Mouse (Mus musculus): ENCODE measurements at regions not wholly inside any gene's neighbourhood (a gene's known extent, or its start where the extent isn't known, plus 50 kb on each side); places are given as distances from the start of the nearest gene placed in this dataset.
A peak's percentile ranks its signal among the peaks of the same experiment; 100 is the strongest.

DNA sequence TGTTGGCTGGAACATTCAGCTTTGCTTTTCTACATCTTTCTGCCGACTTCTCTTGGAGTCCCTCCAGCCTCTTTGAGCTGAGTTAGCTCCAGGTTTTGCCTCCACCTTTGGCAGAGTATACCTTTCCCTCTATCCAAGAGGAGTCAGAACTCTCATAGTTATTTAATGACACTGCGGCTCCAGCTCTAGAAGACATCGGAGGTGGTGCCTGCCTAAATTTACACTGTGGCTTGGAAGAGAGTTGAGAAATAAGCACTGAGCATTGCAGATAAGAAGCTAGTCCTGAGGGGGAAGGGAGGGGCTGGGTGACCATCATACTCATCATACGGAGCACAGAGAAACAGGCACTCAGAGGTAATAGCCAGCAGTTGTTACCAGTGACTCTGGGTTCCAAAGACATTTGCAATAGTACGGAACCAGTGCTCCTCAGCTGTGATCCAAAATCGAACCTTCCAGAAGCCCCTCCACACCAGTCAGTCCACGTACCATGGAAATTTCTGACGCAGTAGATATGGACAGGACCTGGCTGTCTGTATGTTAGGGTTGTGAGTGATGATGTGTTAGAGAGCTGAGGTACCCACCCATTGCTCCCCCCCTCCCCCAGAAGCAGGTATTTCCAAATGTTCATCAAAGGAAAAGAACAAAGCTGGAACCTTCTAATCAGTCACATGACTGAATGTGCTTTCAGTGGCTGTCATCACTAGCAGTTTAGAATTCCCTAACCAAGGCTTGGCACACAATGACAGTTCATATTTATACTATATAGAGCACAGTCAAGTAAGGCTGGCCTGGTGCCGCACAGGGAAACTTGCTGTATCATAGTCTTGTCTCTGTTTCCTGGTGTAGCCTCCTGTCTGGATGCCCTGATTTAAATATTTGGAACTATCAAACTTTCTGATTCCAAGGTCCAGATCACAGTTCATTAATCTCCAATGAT lies 120.2 kb upstream of the Mpp6 start:
- intact Hi-C loops (cut with DNase I; ENCODE audit: low total_unique reads): no loop called here
- DNase-seq: no peak

DNA sequence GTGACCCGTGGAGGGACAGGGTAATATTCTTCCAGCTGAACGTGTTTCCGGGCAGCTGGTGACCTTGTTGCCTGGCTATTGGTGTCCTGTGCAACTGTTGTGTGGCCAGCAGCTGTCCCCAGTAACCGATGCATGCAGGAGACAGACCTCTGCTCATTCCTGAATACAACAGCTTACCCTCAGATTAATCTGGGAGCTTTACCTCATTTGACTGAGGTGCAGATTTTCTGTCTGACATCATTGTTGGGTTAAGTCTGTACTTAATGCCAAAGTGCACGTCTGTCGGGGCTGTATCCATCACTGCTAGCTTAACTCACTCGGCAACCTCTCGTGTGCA lies 119.6 kb upstream of the Mpp6 start:
- no peak for DNase-seq
- intact Hi-C loops (cut with DNase I; ENCODE audit: low total_unique reads): no loop called here

DNA sequence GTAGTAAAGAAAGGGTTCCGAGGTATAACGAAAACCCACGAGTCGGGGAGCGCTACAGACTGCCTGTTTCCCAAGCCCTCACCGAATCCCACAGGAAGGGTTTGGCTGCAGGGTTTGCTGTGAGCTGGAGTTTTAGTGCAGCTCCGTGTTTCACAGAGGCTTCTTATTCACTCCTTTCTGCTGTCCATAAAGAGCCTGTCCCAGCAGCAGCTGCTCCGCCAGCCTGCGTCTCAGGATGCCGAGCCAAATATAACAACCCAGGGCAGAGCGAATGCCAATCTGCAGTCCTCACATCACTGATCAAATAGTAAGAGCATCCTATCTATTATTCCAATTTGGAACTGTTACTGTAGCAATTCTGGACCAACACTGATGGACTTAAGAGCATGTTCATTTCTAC lies 110.7 kb upstream of the Mpp6 start:
- intact Hi-C loops (cut with DNase I; ENCODE audit: low total_unique reads): no loop called here

DNA sequence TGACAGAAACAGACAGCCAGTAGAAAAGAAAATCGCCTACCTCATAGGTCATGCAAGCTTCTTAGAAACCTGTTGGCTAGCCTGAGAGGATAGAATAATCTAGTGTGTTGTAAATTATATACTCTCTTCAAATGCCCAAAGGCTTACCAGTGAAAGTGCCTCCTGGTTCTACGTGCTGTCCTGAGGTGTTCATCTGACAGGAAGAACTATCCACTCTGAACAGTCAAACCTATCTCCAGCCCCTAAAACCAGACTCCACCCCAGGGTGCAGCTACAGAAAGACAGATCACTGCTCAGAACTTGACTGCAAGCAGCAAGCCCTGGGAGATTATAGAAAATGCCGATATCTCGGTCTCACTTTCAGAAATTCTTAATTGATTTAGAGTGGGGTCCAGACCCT lies 102.0 kb upstream of the Mpp6 start:
- no peak for DNase-seq
- intact Hi-C loops (cut with DNase I; ENCODE audit: low total_unique reads): no loop called here

More for the DNA sequence above, 110.7 kb upstream of the Mpp6 start:
- no peak for DNase-seq

DNA sequence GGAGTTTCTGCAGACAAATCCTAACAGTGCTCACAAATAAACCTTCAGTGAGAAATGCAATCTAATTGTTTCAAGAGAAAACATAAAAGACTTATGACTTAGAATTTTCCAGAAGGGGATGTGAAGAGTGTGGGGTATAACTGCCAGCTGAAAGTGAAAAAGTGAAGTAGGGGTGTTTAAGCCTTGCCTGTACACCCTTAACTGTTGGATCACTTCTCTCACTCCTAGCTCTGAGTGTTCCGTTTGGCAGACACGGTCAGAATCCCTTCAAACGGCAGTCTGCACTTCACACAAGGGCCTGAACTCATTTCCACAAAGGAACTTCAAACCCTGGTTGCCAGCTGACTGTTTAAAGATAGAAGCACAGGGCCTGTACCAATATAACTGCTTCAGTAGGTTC lies 101.2 kb upstream of the Mpp6 start:
- intact Hi-C loops (cut with DNase I; ENCODE audit: low total_unique reads): no loop called here
- DNase-seq: no peak

DNA sequence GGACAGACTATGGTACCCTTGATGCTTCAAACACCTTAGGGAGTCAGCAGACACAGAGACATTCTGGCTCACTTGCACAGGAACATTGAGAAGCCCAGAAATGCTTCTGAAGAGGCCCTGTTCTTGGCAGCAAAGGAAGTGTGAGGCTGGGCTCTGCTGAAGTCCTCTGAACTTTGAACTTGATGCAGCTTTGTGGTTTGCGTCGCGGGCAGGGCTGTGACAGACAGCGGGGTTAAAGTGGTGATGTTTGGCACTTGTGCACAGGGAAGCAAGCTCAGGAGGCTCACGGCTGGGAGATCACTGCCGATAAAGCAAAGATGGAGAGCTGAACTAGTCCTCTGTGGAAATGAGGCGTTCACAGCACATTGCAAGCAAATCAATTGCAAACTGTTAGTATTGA lies 100.7 kb upstream of the Mpp6 start:
- DNase-seq: no peak

DNA sequence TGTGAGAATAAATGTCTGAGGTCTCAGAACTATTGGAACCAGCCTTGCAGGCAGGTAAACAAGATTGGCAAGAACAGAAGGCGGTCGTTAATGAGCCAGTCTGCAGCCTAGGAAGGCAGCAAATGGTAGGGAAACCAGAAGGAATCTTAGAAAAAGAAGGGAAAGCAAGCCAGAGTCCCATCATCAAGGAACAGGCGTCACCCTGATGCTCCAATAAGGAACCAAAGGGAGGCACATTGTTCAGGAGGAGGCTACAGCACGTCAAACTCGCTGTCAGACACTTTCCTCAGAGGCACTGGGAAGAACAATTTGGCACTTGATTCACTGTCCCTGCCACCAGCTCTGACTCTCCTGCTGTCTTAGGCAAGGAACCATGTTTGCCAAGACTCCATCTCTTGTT lies 100.2 kb upstream of the Mpp6 start:
- DNase-seq: no peak
- intact Hi-C loops (cut with DNase I; ENCODE audit: low total_unique reads): no loop called here

More for the DNA sequence above, 100.7 kb upstream of the Mpp6 start:
- intact Hi-C loops (cut with DNase I; ENCODE audit: low total_unique reads): no loop called here

DNA sequence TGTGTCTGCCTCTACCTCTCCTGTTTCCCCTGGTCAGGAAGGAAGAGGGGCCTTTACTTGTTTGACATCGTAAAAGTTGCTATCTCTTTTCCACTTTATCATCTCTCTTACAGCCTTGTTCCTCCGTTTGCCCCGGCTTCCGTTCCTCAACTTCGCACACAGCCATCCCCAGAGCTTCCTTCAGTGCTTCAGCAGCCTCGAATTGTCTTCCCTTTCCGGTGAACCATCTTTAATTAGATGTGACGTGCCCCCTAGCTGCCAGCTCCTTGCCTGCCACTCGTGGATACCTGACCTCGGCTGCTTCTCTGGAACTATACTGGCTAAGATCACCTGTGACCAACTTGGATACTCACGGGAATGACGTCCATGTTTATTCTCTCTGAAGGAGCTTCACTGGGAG lies 99.0 kb upstream of the Mpp6 start:
- DNase-seq: no peak
- intact Hi-C loops (cut with DNase I; ENCODE audit: low total_unique reads): no loop called here

DNA sequence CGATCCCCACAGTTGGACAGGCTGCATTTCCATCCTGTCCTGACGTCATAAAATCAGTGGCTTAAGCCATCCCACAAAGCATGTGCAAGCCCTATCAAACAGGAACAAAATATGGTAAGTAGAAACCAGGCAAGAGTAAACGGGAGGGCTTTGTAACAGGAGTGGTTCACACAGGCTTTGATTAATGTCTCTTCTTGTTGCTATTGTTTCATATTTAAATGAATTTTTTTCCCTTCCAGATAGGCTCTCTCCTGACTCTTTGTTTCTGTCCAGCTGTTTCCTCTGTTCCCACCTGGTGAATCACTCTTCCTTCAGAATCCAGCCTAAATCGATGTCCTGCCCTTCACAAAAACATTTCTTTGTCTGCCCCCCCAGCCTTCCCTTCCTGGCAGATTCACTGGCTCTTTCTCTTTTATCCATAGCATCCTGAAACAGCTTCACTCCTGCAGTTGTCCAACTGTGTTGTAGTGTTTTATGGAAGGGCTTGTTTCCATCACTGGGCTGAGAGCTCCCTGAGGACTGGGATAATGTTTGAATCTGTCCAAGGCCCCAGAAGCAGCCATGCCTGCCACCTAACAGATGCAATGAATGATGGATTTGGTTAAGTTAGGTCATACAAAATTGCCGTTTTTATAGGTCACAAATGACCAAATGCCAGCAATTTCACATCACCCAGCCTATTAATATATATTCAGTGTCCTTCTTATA lies 98.1 kb upstream of the Mpp6 start:
- intact Hi-C loops (cut with DNase I; ENCODE audit: low total_unique reads): no loop called here
- DNase-seq: no peak

DNA sequence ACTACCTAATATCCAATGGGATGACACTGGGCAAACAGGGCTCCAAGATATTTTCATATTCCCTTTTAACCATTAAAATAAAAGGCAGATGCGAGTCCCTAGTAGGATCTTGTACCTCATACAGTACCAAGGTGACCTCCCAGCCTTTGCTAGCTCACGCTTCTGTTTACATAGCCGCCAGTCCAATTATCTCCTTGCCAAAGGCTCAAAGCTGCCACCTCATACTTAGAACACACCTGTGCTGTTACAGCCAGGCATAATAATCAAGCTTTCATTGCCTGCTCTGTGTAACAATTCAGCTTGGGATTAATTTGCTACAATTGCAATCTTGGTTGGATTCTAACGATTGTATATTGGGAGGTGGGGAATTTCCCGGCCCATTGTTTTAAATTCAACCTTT lies 97.0 kb upstream of the Mpp6 start:
- no peak for DNase-seq
- intact Hi-C loops (cut with DNase I; ENCODE audit: low total_unique reads): no loop called here

DNA sequence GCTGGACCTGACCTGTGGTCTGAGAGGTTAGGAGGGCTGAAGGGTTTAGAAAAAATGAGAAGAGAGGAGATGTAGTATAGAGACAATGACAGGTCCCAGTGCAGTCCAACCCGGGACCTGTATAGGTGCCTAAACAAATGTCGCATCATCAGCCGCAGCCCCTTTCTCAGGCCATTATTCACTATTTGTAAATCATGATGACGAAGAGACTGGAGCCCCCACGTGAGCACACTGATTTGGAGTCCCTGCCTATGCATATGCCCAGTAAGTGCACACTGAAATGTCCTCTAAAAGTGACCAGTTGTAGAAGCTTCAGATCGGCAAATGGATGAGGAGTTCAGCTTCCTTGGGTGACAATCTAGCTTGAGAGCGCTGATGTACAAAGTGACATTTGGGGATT lies 96.2 kb upstream of the Mpp6 start:
- intact Hi-C loops (cut with DNase I; ENCODE audit: low total_unique reads): no loop called here
- no peak for DNase-seq

DNA sequence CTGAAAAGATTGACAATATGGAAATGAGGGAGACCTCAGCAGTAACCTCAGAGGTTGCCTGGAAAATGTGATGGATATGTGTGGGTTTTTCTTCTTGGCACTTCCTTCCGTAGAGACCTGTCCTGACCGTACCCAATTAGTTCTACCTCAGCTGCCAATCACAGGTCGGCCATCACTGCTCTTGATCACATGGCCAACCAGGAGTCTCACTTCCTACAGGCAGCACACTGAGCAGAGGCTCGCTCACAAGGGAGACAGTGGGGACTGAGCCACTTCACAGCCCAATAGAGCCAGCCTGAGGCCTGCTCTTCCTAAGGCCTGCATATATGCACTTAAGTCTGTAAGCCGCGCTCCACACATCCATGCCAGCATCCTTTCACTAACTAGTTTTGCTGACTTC lies 82.1 kb upstream of the Mpp6 start:
- intact Hi-C loops (cut with DNase I; ENCODE audit: low total_unique reads): no loop called here
- no peak for DNase-seq

DNA sequence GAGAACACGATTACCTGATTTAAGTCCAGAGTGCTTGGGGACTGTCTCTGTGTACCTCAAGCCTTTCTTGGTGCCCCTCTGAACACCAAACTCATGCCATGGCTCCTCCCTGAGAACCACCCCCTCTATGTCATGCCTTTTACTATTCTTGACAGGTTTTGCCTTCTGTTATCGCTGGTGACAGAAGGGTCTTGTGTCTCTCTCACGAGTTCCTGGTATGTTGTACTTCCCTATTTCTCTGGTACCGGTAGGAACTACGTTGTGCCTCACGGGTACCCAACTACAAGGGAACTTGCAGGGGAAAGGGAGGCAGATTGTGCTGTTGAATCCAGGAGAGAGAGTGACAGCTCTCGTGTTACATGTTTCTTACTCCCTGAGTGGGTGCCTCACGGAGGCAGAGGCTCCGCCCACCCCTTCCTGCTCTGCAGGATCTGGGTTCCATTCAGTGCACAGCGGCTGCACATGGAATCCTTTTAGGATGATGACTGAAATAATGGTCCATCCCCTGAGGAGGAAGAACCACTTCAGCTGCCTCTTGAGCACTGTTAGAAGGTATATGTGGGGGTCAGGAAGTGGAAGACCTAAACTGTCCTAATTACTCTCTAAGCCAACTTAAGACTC lies 80.0 kb upstream of the Mpp6 start:
- intact Hi-C loops (cut with DNase I; ENCODE audit: low total_unique reads): no loop called here
- DNase-seq: no peak

DNA sequence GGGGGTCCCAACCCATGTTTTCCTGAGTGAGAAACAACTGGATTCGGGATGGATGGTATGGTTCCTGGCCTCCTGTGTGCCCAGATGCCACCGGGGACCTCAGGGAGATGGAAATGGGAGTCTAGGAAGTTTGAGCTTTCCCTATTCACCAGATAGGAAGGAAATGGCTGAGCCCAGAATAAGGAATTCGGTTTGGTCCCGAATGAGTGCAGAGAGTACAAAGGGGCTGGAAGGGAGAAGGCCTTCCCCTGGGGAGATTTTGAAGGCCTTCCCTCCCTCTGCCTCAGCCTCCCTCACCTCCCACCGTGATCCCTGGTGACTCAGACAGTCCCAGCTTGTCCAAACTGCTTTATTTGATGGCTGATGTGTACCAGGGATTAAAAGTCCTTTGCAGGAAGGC lies 78.7 kb upstream of the Mpp6 start:
- no peak for DNase-seq
- intact Hi-C loops (cut with DNase I; ENCODE audit: low total_unique reads): no loop called here

DNA sequence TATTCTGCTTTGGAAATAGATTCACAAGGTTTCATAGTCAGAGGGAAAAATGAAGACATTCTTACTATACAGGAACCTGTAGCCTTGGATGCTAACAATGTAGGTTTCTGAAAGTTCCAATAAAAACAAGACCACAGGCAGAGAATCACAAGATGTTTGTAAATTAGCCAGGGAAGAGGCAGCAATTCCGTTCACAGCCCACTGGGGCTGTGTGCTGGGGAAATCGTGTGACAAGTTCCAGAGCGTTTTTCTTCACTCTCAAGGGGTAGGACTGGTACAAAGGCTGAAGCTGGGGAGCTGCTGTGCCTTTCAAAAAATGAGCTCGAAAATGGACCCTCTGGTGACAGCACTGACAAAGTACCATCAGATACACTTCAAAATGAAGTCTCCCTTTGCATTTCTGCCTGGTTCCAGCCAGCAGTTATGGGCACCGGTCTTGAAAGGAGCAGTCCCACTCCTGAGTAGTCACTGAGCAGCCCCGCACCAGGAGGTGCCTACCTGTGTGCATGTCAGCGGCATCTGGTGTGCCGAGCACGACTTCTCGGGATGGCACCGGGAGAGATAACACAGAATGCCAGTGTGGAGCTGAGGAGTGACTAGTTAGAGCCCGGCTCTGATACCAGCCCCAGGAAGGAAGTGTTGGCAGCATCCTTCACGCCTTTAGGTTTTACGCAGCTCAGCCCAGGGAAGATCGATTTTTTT lies 77.0 kb upstream of the Mpp6 start:
- intact Hi-C loops (cut with DNase I; ENCODE audit: low total_unique reads): no loop called here
- DNase-seq: no peak

DNA sequence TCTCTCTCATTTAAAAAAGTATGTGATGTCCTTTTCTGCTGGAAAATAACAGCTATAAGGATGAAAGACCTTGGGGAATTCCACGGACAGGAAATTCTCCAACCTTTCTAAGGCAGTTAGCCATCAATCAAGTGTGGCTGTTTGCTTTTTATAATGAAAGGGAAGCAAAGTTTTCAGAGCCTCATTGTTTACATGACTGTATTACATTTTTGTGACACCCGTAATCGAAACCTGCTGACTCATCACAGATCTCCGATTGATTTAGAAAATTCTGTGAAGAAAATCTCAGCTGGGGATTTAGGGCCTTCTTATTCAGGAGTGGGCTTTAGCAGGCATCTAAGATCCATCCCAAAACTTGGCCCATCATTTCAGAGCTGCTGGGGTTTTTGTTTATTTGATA lies 72.4 kb upstream of the Mpp6 start:
- no peak for DNase-seq
- intact Hi-C loops (cut with DNase I; ENCODE audit: low total_unique reads): no loop called here

DNA sequence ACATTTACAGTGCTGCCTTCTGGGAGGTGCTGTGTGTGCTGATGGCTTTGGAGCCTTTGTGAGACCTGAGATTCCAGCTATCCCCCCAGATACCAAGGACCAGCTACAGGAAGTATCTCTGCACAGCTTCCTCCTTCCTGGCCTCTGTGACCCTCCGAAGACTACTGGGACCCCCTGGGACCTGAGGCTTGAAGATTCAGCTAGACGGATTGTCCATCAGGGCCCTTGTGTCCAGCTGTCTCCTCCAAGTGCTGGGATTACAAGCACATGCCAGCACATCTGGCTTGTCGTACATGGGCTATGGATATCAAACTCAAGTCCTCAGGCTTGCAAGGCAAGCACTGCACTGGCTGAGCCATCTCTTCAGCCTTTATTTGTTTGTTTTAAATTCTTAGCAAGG lies 71.7 kb upstream of the Mpp6 start:
- peak; percentile 38 for DNase-seq

DNA sequence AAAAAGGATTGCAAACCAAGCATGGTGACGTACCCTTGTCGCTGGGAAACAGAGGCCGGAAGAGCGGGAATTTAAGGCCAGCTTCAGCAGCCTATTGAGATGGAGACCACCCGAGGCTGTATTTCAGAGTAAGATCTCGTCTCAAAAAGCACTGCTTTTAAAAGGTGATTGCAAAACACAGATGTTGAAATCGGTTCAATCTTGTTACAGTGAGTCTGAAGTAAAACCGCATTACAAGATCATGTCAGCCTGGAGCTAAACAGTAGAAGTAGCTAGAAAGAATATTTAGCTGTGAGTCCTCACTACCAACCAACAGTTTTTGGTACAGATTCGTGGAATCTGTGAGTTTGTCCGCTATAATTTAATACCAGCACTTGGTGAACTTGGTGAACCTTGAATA lies 69.0 kb upstream of the Mpp6 start:
- intact Hi-C loops (cut with DNase I; ENCODE audit: low total_unique reads): no loop called here
- no peak for DNase-seq

More for the DNA sequence above, 71.7 kb upstream of the Mpp6 start:
- intact Hi-C loops (cut with DNase I; ENCODE audit: low total_unique reads): no loop called here

DNA sequence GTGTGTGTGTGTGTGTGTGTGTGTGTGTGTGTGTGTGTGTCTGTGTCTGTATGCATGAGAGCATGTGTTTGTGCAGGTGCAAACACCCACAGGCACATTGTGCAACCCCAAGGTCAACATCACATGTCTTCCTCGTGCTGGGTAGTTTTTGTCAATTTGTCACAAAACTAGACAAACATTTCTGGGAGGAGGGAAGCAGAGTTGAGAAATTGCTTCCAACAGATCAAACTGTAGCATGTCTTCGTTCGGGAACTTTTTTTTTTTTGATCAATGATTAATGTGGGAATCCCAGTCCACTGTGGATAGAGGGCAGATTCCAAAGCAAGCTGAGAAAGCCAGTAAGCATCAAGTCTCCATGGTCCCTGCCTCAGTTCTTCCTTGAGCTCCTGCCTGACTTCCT lies 67.9 kb upstream of the Mpp6 start:
- no peak for DNase-seq
- intact Hi-C loops (cut with DNase I; ENCODE audit: low total_unique reads): no loop called here

DNA sequence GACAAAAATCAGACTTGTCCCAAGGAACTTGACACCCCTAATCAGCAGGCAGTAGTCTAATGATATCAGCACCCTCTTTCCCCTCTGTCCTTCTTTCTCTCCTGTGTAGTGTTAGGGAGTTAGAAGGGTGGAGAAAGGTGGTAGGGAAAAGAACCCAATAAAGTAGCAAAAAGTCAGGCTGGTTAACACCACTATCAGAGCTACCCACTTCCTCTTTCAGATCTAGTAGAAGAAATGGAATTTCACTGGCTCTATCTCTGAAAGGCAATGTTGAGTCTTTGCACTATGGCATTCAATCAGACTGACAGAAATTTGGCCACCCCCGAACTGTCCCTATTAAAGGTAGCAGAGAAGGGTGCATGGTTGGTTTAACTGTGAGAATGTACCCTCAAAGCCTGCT lies 65.9 kb upstream of the Mpp6 start:
- intact Hi-C loops (cut with DNase I; ENCODE audit: low total_unique reads): no loop called here
- no peak for DNase-seq

All from gastrocnemius, postnatal 14 days (tissue).